Mouse (Mus musculus): ENCODE data around the gene Xpnpep3.
"Not testable (repeated sequence)": the region's sequence is repeated elsewhere in the genome, so short reads cannot be mapped to it uniquely, and the experiment has no call there.

Gene Xpnpep3

DNA sequence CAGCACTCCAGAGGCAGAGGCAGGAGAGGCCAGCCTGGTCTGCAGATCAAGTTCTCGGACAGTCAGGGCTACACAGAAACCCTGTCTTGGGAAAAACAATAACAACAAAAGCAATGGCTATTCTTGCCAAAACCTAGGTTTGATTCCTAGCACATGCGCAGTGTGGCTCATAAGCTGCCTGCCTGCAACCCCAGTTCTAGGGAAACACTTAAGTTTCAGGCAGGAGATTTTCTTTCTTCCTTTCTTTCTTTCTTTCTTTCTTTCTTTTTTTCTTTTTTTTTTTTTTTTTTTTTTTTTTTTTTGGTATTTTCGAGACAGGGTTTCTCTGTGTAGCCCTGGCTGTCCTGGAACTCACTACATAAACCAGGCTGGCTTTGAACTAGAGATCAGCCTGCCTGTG, 80.3 kb downstream of the Xpnpep3 start:
- not testable (repeated sequence) for DNase-seq (ENCODE audit: low spot score)

DNA sequence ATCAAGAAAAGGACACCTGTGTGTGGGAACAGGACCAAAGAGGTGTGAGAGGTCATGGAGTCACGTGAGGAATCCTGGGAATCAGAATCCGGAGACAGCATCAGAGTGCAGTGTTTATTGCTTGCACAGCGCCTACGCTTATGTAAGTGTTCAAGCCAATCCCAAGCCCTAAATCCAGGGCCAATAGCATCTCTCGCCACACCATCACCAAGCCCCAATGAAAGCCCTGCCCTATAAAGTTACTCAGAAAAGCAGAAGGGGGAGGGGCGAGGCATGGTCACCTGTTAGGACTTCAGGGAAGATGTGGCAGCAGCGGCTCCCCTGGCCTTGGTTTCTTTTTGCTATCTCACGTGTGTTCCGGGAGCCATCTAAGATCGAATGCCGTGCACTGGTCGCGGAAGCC, 81.0 kb downstream of the Xpnpep3 start:
- peak; percentile 22 for DNase-seq (ENCODE audit: low spot score)

DNA sequence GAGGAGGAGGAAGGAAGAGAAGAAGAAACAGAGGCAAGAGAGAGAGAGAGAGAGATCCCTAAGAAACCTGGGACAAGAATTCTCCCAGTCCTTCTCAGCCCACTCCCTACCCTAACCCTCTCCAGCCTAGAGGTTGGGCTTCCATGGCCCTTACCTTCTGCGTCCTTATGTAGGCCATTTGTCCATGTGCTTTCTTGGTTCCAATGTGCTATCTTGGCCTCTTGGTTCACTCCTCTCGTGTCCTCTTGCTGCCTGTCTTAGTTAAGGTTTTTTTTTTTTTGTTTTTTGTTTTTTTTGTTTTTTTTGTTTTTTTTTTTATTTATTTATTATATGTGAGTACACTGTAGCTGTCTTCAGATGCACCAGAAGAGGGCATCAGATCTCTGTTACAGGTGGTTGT, 83.0 kb downstream of the Xpnpep3 start:
- no peak for DNase-seq (ENCODE audit: low spot score)

DNA sequence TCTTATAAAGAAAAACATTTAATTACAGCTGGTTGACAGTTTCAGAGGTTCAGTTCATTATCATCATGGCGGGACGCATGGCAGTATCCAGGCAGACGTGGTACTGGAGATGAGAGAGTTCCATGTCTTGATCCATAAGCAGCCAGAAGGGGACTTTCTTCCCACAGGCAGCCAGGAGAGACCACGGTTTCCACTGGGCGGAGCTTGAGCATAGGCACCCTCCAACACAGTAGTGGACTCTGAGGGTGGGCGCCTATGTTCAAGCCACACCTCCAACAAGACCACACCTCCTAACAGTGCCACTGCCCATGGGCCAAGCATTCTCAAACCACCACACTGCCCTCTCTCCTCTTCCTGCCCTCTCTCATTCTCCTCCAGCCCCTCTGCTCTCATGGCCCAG, 83.8 kb downstream of the Xpnpep3 start:
- DNase-seq (ENCODE audit: low spot score) = no peak

DNA sequence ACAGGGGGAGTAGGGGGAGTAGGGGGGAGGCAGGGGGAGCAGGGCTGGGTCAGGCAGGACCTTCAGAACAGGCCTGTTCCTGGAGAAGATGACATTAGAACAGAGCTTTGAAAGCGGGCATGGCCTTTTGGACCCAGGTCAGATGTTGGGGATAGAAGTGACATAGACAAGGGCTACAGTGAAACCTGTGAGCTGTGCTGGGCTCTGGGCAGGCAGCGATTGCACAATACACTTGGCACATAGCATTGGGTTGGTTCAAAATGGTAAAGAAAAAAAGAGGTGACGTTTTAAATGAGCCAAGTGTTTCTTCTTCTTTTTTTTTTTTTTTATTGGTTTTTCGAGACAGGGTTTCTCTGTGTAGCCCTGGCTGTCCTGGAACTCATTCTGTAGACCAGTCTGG, 85.5 kb downstream of the Xpnpep3 start:
- no peak for DNase-seq (ENCODE audit: low spot score)

DNA sequence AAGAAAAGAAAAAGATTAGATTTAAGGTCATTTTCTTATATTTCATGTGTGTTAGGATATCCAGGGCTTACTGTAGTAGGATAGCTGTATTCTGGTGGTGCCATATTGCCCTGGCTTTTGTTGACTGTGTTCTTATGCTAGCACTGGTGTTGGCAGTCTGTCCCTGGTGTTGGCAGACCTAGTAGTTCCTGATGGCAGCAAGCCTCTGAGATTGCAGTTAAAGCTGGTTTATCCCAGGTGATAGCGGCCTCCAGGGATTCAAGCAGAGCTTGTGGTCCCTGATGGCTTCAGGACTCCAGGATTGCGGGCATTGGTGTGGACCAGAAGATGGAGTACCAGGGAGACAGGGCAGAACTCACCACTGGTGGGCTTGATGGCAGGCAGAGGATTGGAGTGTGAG, 103.5 kb downstream of the Xpnpep3 start:
- DNase-seq (ENCODE audit: low spot score) = no peak

DNA sequence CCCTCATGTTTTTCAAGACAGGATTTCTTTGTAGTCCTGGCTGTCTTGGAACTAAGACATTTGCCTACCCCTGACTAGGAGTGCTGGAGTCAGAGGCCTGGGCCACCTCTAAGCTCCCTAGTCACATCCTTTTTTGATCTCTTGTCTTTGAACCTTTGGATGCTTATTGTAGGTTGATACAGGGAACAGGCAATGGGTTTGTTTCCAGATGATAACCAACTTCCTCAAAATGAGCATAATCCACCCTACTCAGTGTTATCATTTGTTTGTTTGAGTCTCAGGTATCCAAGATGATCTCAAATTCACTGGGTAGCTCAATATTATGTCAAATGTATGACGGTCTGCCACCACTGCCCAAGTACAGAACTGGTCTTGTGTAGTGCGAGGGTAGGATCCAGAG, 104.1 kb downstream of the Xpnpep3 start:
- DNase-seq (ENCODE audit: low spot score) = no peak

Data from retina, embryonic 14.5 days (tissue).